Mouse (Mus musculus) kidney, adult 8-10 months (tissue): Measurements from ENCODE around the gene Alg5.
"Not testable (repeated sequence)": the region's sequence is repeated elsewhere in the genome, so short reads cannot be mapped to it uniquely, and the experiment has no call there.

Experiments
- DNase-seq, 2 experiments: peaks; one replicate each; pipeline ENCODE4 v3.0.0; 2022

Alg5 gene

GRCm38 (mm10) chr3:54735247-54736046, at the start of gene Alg5, which contains the start of gene Exosc8:
TSS of gene Alg5 (plus strand) at chr3:54735539.
TSS of gene Exosc8 (minus strand) at chr3:54735393.
- DNase-seq: peak; percentile 75 to 84

- no peak for DNase-seq
Measured at GRCm38 (mm10) chr3:54687245-54687644, 48.1 kb upstream of the Alg5 start.

GRCm38 (mm10) chr3:54689091-54689490, 46.2 kb upstream of the Alg5 start:
- no peak for DNase-seq

GRCm38 (mm10) chr3:54692202-54693055, 42.9 kb upstream of the Alg5 start, which contains the start of gene Supt20:
TSS of gene Supt20 (plus strand) at chr3:54692807.
- peak; percentile 92 to 93 for DNase-seq

GRCm38 (mm10) chr3:54693056-54693415, 42.3 kb upstream of the Alg5 start:
- no peak for DNase-seq

- DNase-seq: no peak
Measured at GRCm38 (mm10) chr3:54699759-54700301, 35.5 kb upstream of the Alg5 start.

GRCm38 (mm10) chr3:54704106-54704505, 31.2 kb upstream of the Alg5 start:
- not testable (repeated sequence) for DNase-seq

GRCm38 (mm10) chr3:54708972-54709371, 26.4 kb upstream of the Alg5 start:
- no peak for DNase-seq

- DNase-seq: no peak
Measured at GRCm38 (mm10) chr3:54714253-54714652, 21.1 kb upstream of the Alg5 start, which contains the start of gene Gm21958. TSS of gene Gm21958 (minus strand) at chr3:54714353.

GRCm38 (mm10) chr3:54715461-54715860, 19.9 kb upstream of the Alg5 start:
- DNase-seq: no peak

- no peak for DNase-seq
Measured at GRCm38 (mm10) chr3:54717348-54717747, 18.0 kb upstream of the Alg5 start.

GRCm38 (mm10) chr3:54718947-54719346, 16.4 kb upstream of the Alg5 start:
- no peak for DNase-seq

GRCm38 (mm10) chr3:54723741-54724500, 11.4 kb upstream of the Alg5 start:
- no peak for DNase-seq

- no peak for DNase-seq
Measured at GRCm38 (mm10) chr3:54725344-54725743, 10.0 kb upstream of the Alg5 start.

- no peak for DNase-seq
Measured at GRCm38 (mm10) chr3:54727588-54727987, 7.8 kb upstream of the Alg5 start.

GRCm38 (mm10) chr3:54728100-54728499, 7.2 kb upstream of the Alg5 start:
- no peak for DNase-seq

GRCm38 (mm10) chr3:54731626-54732150, 3.7 kb upstream of the Alg5 start:
- DNase-seq: no peak

GRCm38 (mm10) chr3:54732371-54732770, 3.0 kb upstream of the Alg5 start:
- no peak for DNase-seq

- DNase-seq: peak; percentile 87
Measured at GRCm38 (mm10) chr3:54734411-54735246, 710 bp upstream of the Alg5 start.

- peak in 1 of 2 experiments; percentile 18 for DNase-seq
Measured at GRCm38 (mm10) chr3:54736101-54736927, 975 bp downstream of the Alg5 start.
